Mouse (Mus musculus): ENCODE data around the gene Capn7. TPM values are rescaled to one million over a fixed set of nuclear protein-coding genes. Genes with fewer than 3 reads are reported as not detected.

Gene Capn7
- total and polyA plus RNA-seq, 2 experiments from 2014 or later, result 51.4 to 71.3 TPM

DNA sequence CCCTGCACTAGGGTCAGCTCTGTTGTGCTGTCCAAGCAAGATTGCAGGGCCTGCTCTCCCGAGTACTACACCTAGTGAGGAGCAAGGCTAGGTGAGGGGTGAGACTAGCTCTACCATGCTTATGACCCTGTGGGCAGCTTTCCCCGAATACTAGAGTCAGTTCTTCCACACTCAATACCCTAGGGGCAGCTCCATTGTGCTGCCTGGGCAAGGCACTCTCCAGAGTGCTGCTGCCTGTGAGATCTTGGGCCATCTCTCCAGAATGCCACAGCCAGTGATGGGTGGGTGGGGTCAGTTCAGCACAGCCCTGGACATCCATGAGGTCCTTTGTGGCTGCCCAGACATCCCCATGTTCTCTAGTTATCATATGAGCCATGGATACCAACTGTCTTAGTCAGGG lies 6.7 kb upstream of the Capn7 start:
- no peaks in the 10 kb centered on the region for H3K9me3 ChIP-seq (ENCODE audit: low read length)
- no peak overlapping the region for H3K4me3 ChIP-seq (ENCODE audit: low read depth, low read length)
- ATAC-seq (no peak), DNase-seq (no peak)
- H3K27me3 ChIP-seq (ENCODE audit: insufficient read depth, low read length), result no peaks in the 10 kb centered on the region
- H3K4me2 ChIP-seq (ENCODE audit: low read depth), result no peak overlapping the region
- H3K36me3 ChIP-seq (ENCODE audit: insufficient read depth), result no peaks in the 10 kb centered on the region
- no peak overlapping the region for H3K9ac ChIP-seq
- no peaks in the 10 kb centered on the region for H3K4me1 ChIP-seq (ENCODE audit: insufficient read depth)
- WGBS, result 54% methylated on average over 2 of the region's 2 CpGs
- no peak overlapping the region for H3K27ac ChIP-seq (ENCODE audit: low read depth, low read length)
- TF ChIP-seq CTCF (IDR thresholded peaks at IDR 0.05; ENCODE audit: low read depth), result no peak

DNA sequence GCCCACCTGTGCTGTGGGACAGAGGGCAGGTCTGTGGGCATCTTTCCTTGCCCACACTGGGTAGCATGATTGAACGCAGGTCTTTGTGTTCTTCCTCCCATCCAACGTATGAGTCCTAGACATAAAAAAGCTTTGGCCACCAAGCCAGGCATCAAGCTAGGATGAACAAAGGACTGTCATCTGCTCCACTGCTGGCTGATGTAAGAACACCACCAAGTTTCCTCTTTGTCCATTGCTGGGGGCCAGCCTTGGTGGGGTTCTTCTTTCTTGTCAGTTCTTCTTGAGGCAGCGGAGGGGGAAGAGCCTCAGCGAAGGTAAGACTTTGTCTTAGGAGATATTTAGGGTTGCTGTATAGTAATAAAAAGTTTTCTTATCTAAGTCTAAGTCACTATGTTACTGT lies 5.5 kb upstream of the Capn7 start:
- DNase-seq (no peak), ATAC-seq (no peak)
- Histone ChIP-seq H3K4me2 (ENCODE audit: low read depth) (no peak overlapping the region), H3K27me3 (ENCODE audit: insufficient read depth, low read length) (no peaks in the 10 kb centered on the region), H3K4me1 (ENCODE audit: insufficient read depth) (0 out of 2 replicates have a peak, but pooled peaks cover 6% of the 10 kb centered on the region), H3K9ac (no peak overlapping the region), H3K9me3 (ENCODE audit: low read length) (no peaks in the 10 kb centered on the region), H3K36me3 (ENCODE audit: insufficient read depth) (no peaks in the 10 kb centered on the region), H3K27ac (ENCODE audit: low read depth, low read length) (no peak overlapping the region), H3K4me3 (ENCODE audit: low read depth, low read length) (no peak overlapping the region)
- WGBS, result 82% methylated on average over 4 of the region's 4 CpGs
- no peak for TF ChIP-seq CTCF (IDR thresholded peaks at IDR 0.05; ENCODE audit: low read depth)

DNA sequence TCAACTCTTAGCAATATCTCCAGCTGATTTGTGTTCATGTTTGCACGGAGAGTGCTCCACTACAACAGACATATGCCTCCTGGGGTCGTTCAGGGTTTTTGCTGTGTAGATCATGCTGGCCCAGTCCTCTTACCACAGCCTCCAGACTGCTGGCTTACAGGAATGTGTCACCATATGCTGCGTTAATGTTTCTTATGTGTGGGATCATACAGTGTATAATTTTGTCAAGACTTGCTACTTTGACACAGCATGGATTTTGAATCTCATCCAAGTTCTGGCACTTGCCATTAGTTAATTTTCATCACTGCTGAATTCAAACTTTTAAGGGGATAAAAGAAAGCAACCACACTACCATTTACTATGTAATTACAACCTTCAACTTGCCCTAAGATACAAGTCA lies 673 bp upstream of the Capn7 start:
- peak overlapping the region; percentile 84 for H3K9ac ChIP-seq
- TF ChIP-seq CTCF (IDR thresholded peaks at IDR 0.05; ENCODE audit: low read depth), result no peak
- WGBS, result 32% methylated on average over 3 of the region's 3 CpGs
- H3K36me3 ChIP-seq (ENCODE audit: insufficient read depth), result no peaks in the 10 kb centered on the region
- peak; percentile 44 for ATAC-seq
- no peaks in the 10 kb centered on the region for H3K27me3 ChIP-seq (ENCODE audit: insufficient read depth, low read length)
- H3K4me1 ChIP-seq (ENCODE audit: insufficient read depth), result peaks cover 15% of the 10 kb centered on the region; the same call in 1 of the 2 replicates
- H3K4me2 ChIP-seq (ENCODE audit: low read depth), result peak overlapping the region; percentile 51
- H3K9me3 ChIP-seq (ENCODE audit: low read length), result no peaks in the 10 kb centered on the region
- no peak for DNase-seq
- H3K4me3 ChIP-seq (ENCODE audit: low read depth, low read length), result peak overlapping the region; percentile 81
- H3K27ac ChIP-seq (ENCODE audit: low read depth, low read length), result 0 out of 2 replicates have a peak overlapping the region, but pooled peaks have one; percentile 92

DNA sequence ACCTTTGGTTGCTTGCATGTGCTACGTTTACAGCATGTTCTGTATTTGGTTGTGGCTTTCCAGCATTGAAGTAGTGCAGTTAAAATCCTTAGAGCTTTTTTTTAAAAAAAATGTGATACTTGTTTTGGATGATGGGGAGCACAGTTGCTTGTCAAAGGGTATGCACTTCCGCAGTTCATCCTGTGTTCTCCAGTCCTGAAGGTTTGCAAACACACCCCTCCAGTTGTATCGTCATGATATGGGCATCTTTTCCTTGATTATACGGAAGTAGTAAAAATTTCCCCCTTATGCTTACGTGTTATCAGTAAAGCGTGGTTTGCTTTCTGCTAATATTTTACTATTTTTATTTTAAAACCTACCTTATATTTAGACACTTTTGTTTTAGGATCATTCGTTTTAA lies 968 bp downstream of the Capn7 start:
- DNase-seq (no peak), ATAC-seq (no peak)
- Histone ChIP-seq H3K4me1 (ENCODE audit: insufficient read depth) (peaks cover 15% of the 10 kb centered on the region; the same call in 1 of the 2 replicates), H3K36me3 (ENCODE audit: insufficient read depth) (no peaks in the 10 kb centered on the region), H3K27me3 (ENCODE audit: insufficient read depth, low read length) (no peaks in the 10 kb centered on the region), H3K4me2 (ENCODE audit: low read depth) (peak overlapping the region; percentile 51), H3K9ac (peak overlapping the region; percentile 84), H3K9me3 (ENCODE audit: low read length) (no peaks in the 10 kb centered on the region), H3K4me3 (ENCODE audit: low read depth, low read length) (peak overlapping the region; percentile 81), H3K27ac (ENCODE audit: low read depth, low read length) (no peak overlapping the region)
- no peak for TF ChIP-seq CTCF (IDR thresholded peaks at IDR 0.05; ENCODE audit: low read depth)
- WGBS, result 36% methylated on average over 7 of the region's 7 CpGs

DNA sequence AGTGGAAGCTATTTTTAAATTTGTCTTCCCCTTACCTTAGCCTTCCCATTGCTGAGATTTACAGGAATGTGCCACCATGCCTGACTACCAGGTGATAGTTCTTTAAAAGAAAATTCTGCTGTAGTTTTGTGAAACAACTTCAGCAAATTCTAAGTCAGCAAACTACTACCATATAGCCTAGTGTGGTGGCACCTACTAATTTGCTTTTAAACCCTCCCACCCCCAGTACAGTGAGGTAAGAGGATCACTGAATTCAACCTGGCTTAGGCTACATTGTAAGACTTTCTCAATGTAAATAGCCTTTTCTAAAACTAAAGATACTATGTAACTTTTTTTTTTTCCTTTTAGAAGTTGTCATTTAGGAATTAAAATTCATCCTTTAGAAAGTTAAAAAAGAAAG lies 1.5 kb downstream of the Capn7 start:
- Histone ChIP-seq H3K27me3 (ENCODE audit: insufficient read depth, low read length) (no peaks in the 10 kb centered on the region), H3K27ac (ENCODE audit: low read depth, low read length) (no peak overlapping the region), H3K4me1 (ENCODE audit: insufficient read depth) (peaks cover 15% of the 10 kb centered on the region; the same call in 1 of the 2 replicates), H3K4me2 (ENCODE audit: low read depth) (peak overlapping the region; percentile 51), H3K9ac (no peak overlapping the region), H3K36me3 (ENCODE audit: insufficient read depth) (0 out of 2 replicates have a peak, but pooled peaks cover under 1% of the 10 kb centered on the region), H3K4me3 (ENCODE audit: low read depth, low read length) (peak overlapping the region; percentile 81; the same call in 1 of the 2 replicates), H3K9me3 (ENCODE audit: low read length) (no peaks in the 10 kb centered on the region)
- ATAC-seq (no peak), DNase-seq (no peak)
- no peak for TF ChIP-seq CTCF (IDR thresholded peaks at IDR 0.05; ENCODE audit: low read depth)

DNA sequence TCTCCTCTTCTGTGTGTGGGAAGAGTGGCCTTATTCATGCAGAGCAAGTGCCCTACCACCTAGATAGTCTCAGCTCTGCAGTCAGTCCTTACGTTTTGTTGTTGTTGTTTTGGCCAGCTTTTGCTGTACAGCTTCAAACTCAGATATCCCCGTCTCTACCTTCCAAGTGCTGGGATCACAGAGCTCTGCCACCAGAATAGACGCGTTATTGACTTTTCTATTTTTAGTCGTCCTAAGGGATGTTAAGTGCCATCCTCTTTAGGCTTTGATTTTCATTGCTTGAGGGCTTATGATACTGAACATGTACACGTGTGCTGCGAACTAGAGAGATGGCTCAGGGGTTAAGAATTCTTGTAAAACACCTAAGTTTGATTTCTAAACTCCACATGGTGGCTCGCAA lies 6.8 kb downstream of the Capn7 start:
- DNase-seq (no peak), ATAC-seq (no peak)
- Histone ChIP-seq H3K4me3 (ENCODE audit: low read depth, low read length) (no peak overlapping the region), H3K4me1 (ENCODE audit: insufficient read depth) (0 out of 2 replicates have a peak, but pooled peaks cover 3% of the 10 kb centered on the region), H3K9me3 (ENCODE audit: low read length) (no peaks in the 10 kb centered on the region), H3K27me3 (ENCODE audit: insufficient read depth, low read length) (no peaks in the 10 kb centered on the region), H3K4me2 (ENCODE audit: low read depth) (no peak overlapping the region), H3K36me3 (ENCODE audit: insufficient read depth) (peaks cover 26% of the 10 kb centered on the region), H3K9ac (no peak overlapping the region), H3K27ac (ENCODE audit: low read depth, low read length) (no peak overlapping the region)
- WGBS, result 87% methylated on average over 8 of the region's 8 CpGs
- no peak for TF ChIP-seq CTCF (IDR thresholded peaks at IDR 0.05; ENCODE audit: low read depth)

DNA sequence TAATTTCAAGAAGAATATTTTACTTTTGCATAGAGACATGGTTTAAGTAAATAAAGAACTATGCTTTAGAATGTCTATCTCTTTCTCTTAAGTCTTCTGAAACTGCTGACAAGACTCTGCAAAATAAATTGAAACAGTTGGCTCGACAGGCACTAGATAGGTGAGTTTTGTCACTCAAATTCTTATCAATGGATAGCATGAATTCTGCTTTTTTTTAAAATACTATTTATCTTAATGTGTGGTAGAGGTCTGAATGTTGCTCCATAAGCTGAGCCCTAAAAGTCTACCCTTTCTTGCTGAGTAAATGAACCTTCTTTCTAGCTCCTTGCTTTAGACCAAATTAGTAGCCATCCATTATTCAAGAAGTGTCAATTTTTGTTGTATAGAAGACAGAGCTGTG lies 8.9 kb downstream of the Capn7 start:
- Histone ChIP-seq H3K4me3 (ENCODE audit: low read depth, low read length) (no peak overlapping the region), H3K4me1 (ENCODE audit: insufficient read depth) (no peaks in the 10 kb centered on the region), H3K27ac (ENCODE audit: low read depth, low read length) (no peak overlapping the region), H3K9ac (no peak overlapping the region), H3K27me3 (ENCODE audit: insufficient read depth, low read length) (no peaks in the 10 kb centered on the region), H3K9me3 (ENCODE audit: low read length) (no peaks in the 10 kb centered on the region), H3K4me2 (ENCODE audit: low read depth) (no peak overlapping the region), H3K36me3 (ENCODE audit: insufficient read depth) (peaks cover 34% of the 10 kb centered on the region)
- DNase-seq (no peak), ATAC-seq (no peak)
- no peak for TF ChIP-seq CTCF (IDR thresholded peaks at IDR 0.05; ENCODE audit: low read depth)
- 85% methylated on average over 1 of the region's 1 CpGs for WGBS

Data from forebrain, postnatal 0 days (tissue).